Mouse (Mus musculus) heart, embryonic 13.5 days (tissue): ENCODE measurements around the gene Fmn2. TPM values are rescaled to one million over a fixed set of nuclear protein-coding genes. Genes with fewer than 3 reads are reported as not detected.

ENCODE experiments used
- ATAC-seq: fragments of 200-750 bp; cut with Nextera tagmentation; 2 replicates; pipeline ENCODE4 v1.8.0; 2017; ENCODE audit warnings: moderate TSS enrichment; ENCODE audit not compliant: insufficient number of reproducible peaks, low FRiP score, low TSS enrichment; ENCODE audit errors: extremely low read depth
- H3K27ac ChIP-seq: fragments of 300-500 bp; sonication (generic); replicated peaks from 2 replicates; pipeline ENCODE4 v1.5.1; 2015; ENCODE audit warnings: moderate library complexity, mild to moderate bottlenecking, inconsistent platforms
- H3K27me3 ChIP-seq: fragments of 300-500 bp; sonication (generic); replicated peaks from 2 replicates; pipeline ENCODE4 v1.6.1; 2015; ENCODE audit warnings: mild to moderate bottlenecking, inconsistent platforms
- H3K36me3 ChIP-seq: fragments of 300-500 bp; sonication (generic); 2 replicates; pipeline ENCODE4 v1.6.1; 2015; ENCODE audit warnings: mild to moderate bottlenecking, inconsistent platforms
- H3K4me1 ChIP-seq: fragments of 300-500 bp; sonication (generic); 2 replicates; pipeline ENCODE4 v1.6.1; 2015; ENCODE audit warnings: inconsistent platforms
- H3K4me2 ChIP-seq: fragments of 300-500 bp; sonication (generic); 2 replicates; pipeline ENCODE4 v1.6.1; 2015; ENCODE audit warnings: inconsistent platforms, mild to moderate bottlenecking, moderate library complexity
- H3K4me3 ChIP-seq: fragments of 300-500 bp; sonication (generic); 2 replicates; pipeline ENCODE4 v1.5.1; 2015; ENCODE audit warnings: moderate library complexity, mild to moderate bottlenecking, inconsistent platforms
- H3K9ac ChIP-seq: fragments of 300-500 bp; sonication (generic); 2 replicates; pipeline ENCODE4 v1.6.1; 2015; ENCODE audit warnings: inconsistent platforms, mild to moderate bottlenecking, moderate library complexity
- H3K9me3 ChIP-seq: fragments of 300-500 bp; sonication (generic); 2 replicates; pipeline ENCODE4 v1.6.1; 2016; ENCODE audit warnings: inconsistent platforms
- WGBS: fragments of 180-500 bp; shearing (Covaris S2); methylation state at CpG from one replicate; pipeline ENCODE4 v1.1.7; 2015; ENCODE audit warnings: mixed read lengths; 5-methylcytosine and 5-hydroxymethylcytosine counted together
- polyA plus RNA-seq: library from polyadenylated mRNA; unstranded; fragments of >200 nt; fragmentation: Nextera tagmentation; extraction: Ambion mirVana; gene quantifications from 2 replicates; pipeline ENCODE4 v1.2.1, GENCODE M21; 2015

Fmn2 gene
- polyA plus RNA-seq, 1 experiment from 2014 or later, result 0.39 TPM

GRCm38 (mm10) chr1:174558488-174558887 is 56.9 kb downstream of the Fmn2 start:
- Histone ChIP-seq H3K9ac (no peak overlapping the region), H3K9me3 (no peaks in the 10 kb centered on the region), H3K27me3 (no peaks in the 10 kb centered on the region), H3K4me1 (peaks cover 9% of the 10 kb centered on the region), H3K4me2 (no peak overlapping the region), H3K4me3 (no peak overlapping the region), H3K27ac (no peak overlapping the region), H3K36me3 (no peaks in the 10 kb centered on the region)
- WGBS, result 82% methylated on average over 2 of the region's 2 CpGs
- ATAC-seq, result no peak

GRCm38 (mm10) chr1:174564561-174564960 is 62.9 kb downstream of the Fmn2 start:
- Histone ChIP-seq H3K36me3 (no peaks in the 10 kb centered on the region), H3K4me3 (no peak overlapping the region), H3K9me3 (no peaks in the 10 kb centered on the region), H3K9ac (no peak overlapping the region), H3K27me3 (no peaks in the 10 kb centered on the region), H3K27ac (no peak overlapping the region), H3K4me2 (no peak overlapping the region), H3K4me1 (no peaks in the 10 kb centered on the region)
- 75% methylated on average over 6 of the region's 6 CpGs for WGBS
- ATAC-seq, result no peak

- Histone ChIP-seq H3K36me3 (no peaks in the 10 kb centered on the region), H3K27ac (no peak overlapping the region), H3K4me2 (no peak overlapping the region), H3K9me3 (no peaks in the 10 kb centered on the region), H3K4me1 (no peaks in the 10 kb centered on the region), H3K9ac (no peak overlapping the region), H3K4me3 (no peak overlapping the region), H3K27me3 (no peaks in the 10 kb centered on the region)
- 78% methylated on average over 3 of the region's 3 CpGs for WGBS
- ATAC-seq, result no peak
These were observed 67.0 kb downstream of the Fmn2 start for GRCm38 (mm10) chr1:174568609-174569008.

- H3K4me1 ChIP-seq, result peaks cover 3% of the 10 kb centered on the region; the same call in 1 of the 2 replicates
- H3K27me3 ChIP-seq, result no peaks in the 10 kb centered on the region
- H3K27ac ChIP-seq, result no peak overlapping the region
- H3K9ac ChIP-seq, result no peak overlapping the region
- H3K4me3 ChIP-seq, result no peak overlapping the region
- H3K4me2 ChIP-seq, result no peak overlapping the region
- 57% methylated on average over 5 of the region's 5 CpGs for WGBS
- H3K36me3 ChIP-seq, result no peaks in the 10 kb centered on the region
- ATAC-seq, result no peak
- H3K9me3 ChIP-seq, result no peaks in the 10 kb centered on the region
These were observed 90.9 kb downstream of the Fmn2 start for GRCm38 (mm10) chr1:174592420-174592980.

- Histone ChIP-seq H3K36me3 (no peaks in the 10 kb centered on the region), H3K27me3 (no peaks in the 10 kb centered on the region), H3K4me3 (no peak overlapping the region), H3K27ac (no peak overlapping the region), H3K4me1 (peaks cover 17% of the 10 kb centered on the region), H3K9me3 (no peaks in the 10 kb centered on the region), H3K4me2 (no peak overlapping the region), H3K9ac (no peak overlapping the region)
- no peak for ATAC-seq
- 3% methylated on average over 4 of the region's 4 CpGs for WGBS
These were observed 93.4 kb downstream of the Fmn2 start for GRCm38 (mm10) chr1:174594989-174595388.

GRCm38 (mm10) chr1:174597495-174597894 is 95.9 kb downstream of the Fmn2 start:
- Histone ChIP-seq H3K27ac (no peak overlapping the region), H3K4me2 (no peak overlapping the region), H3K27me3 (no peaks in the 10 kb centered on the region), H3K9me3 (no peaks in the 10 kb centered on the region), H3K9ac (no peak overlapping the region), H3K4me1 (peaks cover 17% of the 10 kb centered on the region), H3K36me3 (no peaks in the 10 kb centered on the region), H3K4me3 (no peak overlapping the region)
- no peak for ATAC-seq
- WGBS, result 42% methylated on average over 3 of the region's 3 CpGs

- Histone ChIP-seq H3K27ac (no peak overlapping the region), H3K4me3 (no peak overlapping the region), H3K9ac (no peak overlapping the region), H3K9me3 (no peaks in the 10 kb centered on the region), H3K27me3 (no peaks in the 10 kb centered on the region), H3K4me2 (peak overlapping the region; percentile 27; the same call in 1 of the 2 replicates), H3K36me3 (no peaks in the 10 kb centered on the region), H3K4me1 (peaks cover 17% of the 10 kb centered on the region)
- ATAC-seq, result no peak
- 36% methylated on average over 6 of the region's 6 CpGs for WGBS
These were observed 96.6 kb downstream of the Fmn2 start for GRCm38 (mm10) chr1:174598226-174598625.

GRCm38 (mm10) chr1:174600041-174600440 is 98.4 kb downstream of the Fmn2 start:
- H3K4me3 ChIP-seq, result no peak overlapping the region
- H3K27ac ChIP-seq, result no peak overlapping the region
- ATAC-seq, result no peak
- H3K27me3 ChIP-seq, result no peaks in the 10 kb centered on the region
- H3K36me3 ChIP-seq, result no peaks in the 10 kb centered on the region
- WGBS, result 90% methylated on average over 2 of the region's 2 CpGs
- H3K9ac ChIP-seq, result no peak overlapping the region
- peaks cover 17% of the 10 kb centered on the region for H3K4me1 ChIP-seq
- no peaks in the 10 kb centered on the region for H3K9me3 ChIP-seq
- no peak overlapping the region for H3K4me2 ChIP-seq

- no peak overlapping the region for H3K9ac ChIP-seq
- WGBS, result 27% methylated on average over 1 of the region's 1 CpGs
- no peak for ATAC-seq
These were observed 99.0 kb downstream of the Fmn2 start for GRCm38 (mm10) chr1:174600620-174601019.

GRCm38 (mm10) chr1:174617368-174617767 is 115.7 kb downstream of the Fmn2 start:
- Histone ChIP-seq H3K4me3 (no peak overlapping the region), H3K9me3 (no peaks in the 10 kb centered on the region), H3K4me1 (no peaks in the 10 kb centered on the region), H3K4me2 (no peak overlapping the region), H3K27me3 (no peaks in the 10 kb centered on the region), H3K27ac (no peak overlapping the region), H3K9ac (no peak overlapping the region), H3K36me3 (no peaks in the 10 kb centered on the region)
- ATAC-seq, result no peak
- 55% methylated on average over 4 of the region's 4 CpGs for WGBS

More at GRCm38 (mm10) chr1:174600620-174601019, 99.0 kb downstream of the Fmn2 start:
- Histone ChIP-seq H3K27me3 (no peaks in the 10 kb centered on the region), H3K9me3 (no peaks in the 10 kb centered on the region), H3K27ac (no peak overlapping the region), H3K36me3 (no peaks in the 10 kb centered on the region), H3K4me3 (no peak overlapping the region), H3K4me2 (no peak overlapping the region), H3K4me1 (peaks cover 17% of the 10 kb centered on the region)

- H3K9ac ChIP-seq, result no peak overlapping the region
- H3K36me3 ChIP-seq, result no peaks in the 10 kb centered on the region
- WGBS, result 14% methylated on average over 1 of the region's 1 CpGs
- no peaks in the 10 kb centered on the region for H3K9me3 ChIP-seq
- H3K4me2 ChIP-seq, result no peak overlapping the region
- no peak overlapping the region for H3K27ac ChIP-seq
- ATAC-seq, result no peak
- H3K27me3 ChIP-seq, result no peaks in the 10 kb centered on the region
- no peaks in the 10 kb centered on the region for H3K4me1 ChIP-seq
- H3K4me3 ChIP-seq, result no peak overlapping the region
These were observed 119.9 kb downstream of the Fmn2 start for GRCm38 (mm10) chr1:174621512-174621911.

- Histone ChIP-seq H3K4me2 (no peak overlapping the region), H3K36me3 (no peaks in the 10 kb centered on the region), H3K9ac (no peak overlapping the region), H3K27ac (no peak overlapping the region), H3K27me3 (no peaks in the 10 kb centered on the region), H3K4me3 (no peak overlapping the region), H3K4me1 (no peaks in the 10 kb centered on the region), H3K9me3 (no peaks in the 10 kb centered on the region)
- 24% methylated on average over 3 of the region's 3 CpGs for WGBS
- no peak; the same call in 1 of the 2 replicates for ATAC-seq
These were observed 121.4 kb downstream of the Fmn2 start for GRCm38 (mm10) chr1:174623054-174623453.
